Mouse (Mus musculus): ENCODE data around the gene Cdh23.

Gene Cdh23

DNA sequence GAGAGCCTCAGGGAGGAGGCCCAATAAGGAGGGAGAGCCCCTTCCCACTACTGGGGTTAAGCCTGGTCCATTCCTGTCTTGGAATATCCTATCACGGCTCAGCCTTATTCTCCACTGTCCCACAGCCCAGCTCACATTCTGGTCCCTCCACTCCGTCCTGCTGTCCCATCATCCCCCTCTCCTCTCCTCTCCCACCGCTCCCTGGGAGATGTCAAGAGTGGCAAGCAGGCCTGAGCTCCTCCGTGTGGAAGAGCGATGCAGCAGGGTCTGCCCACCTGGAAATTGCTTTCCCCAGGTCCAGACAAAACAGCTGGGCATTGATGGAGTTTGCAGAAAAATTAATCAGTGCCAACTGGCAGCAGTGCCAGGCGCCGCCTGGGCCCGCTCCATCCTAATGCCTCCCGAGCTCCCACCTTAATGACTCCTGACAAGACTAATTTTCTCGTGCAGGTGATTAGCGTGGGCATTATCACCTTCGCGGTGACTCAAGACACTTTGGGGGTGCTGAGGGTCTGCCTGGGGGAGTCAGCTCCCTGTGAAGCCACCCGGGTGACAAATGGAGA is 52.1 kb downstream of the Cdh23 start:
- no peak for DNase-seq (ENCODE audit: extremely low read depth, insufficient read length, low spot score)

DNA sequence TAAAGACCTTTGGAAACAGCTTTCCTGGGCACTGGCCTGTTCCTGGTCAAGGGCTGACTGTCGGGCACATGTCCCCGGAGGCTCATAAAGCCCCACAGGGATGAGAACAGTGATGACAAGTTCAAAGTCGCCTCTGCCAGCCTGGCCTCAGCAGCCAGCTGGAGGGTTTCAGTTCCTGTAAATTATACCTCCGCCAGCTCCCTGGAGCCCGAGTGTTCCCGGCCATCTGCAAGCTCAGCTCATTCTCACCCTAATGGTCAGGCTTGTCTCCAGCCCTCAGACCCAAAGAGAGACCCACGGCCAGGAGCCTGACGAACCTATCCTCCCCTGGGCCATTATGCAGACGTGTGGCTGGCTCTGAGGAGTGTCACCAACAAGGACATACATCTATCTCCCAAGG is 57.0 kb downstream of the Cdh23 start:
- no peak for DNase-seq (ENCODE audit: extremely low read depth, insufficient read length, low spot score)

DNA sequence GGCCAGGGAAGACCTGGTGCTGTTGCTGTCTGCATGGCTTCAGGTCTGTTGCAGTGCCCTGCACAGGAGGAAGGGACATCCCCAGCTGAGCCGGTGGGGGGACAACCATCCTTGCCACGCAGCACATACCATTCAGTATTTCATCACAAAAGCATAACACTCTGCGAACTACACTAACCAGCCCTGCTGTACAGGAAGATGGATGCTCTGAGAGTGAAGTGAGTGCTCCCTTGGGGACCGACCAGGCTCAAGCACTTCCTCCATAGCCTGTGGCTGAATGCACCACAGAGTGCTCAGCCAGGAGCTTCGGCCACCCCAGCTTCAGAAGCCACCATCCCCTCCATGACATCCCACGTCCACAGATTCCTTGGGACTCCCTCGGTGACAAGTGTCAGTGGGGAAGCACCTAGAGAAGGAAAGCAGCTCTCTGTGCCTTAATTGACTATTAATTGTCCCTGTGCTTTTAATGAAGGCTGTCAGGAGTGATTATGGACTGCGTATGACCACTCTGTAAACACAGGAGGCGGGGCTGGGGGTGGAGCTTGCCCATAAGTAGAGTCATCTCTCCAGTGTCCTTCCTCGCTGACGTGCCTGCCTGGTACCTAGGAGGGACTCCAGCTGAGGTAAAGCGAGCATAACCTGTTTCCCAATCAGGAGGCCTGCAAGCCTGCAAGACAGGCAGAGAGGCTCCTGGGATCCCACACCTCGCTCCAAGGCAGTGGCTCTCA is 60.6 kb downstream of the Cdh23 start:
- no peak for DNase-seq (ENCODE audit: extremely low read depth, insufficient read length, low spot score)

DNA sequence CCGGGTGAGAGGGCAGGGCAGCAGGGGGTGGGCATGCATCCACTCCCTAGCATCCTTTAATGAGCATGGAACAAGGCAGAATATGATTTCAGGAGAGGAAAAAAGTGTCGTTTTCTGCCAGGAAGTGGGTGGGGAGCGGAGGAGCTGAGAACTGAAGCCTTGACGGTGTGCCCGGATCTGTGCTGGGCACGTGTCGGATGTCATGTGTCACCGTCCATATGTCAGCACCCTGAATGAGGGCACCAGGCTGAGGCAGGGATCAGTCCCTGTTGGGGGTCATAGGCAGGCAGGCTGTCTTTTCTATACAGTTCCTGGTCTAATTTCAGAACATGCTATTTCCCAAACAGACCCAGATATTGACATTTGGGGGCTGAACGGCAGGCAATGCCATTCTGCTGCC is 61.9 kb downstream of the Cdh23 start:
- DNase-seq (ENCODE audit: extremely low read depth, insufficient read length, low spot score), result no peak

DNA sequence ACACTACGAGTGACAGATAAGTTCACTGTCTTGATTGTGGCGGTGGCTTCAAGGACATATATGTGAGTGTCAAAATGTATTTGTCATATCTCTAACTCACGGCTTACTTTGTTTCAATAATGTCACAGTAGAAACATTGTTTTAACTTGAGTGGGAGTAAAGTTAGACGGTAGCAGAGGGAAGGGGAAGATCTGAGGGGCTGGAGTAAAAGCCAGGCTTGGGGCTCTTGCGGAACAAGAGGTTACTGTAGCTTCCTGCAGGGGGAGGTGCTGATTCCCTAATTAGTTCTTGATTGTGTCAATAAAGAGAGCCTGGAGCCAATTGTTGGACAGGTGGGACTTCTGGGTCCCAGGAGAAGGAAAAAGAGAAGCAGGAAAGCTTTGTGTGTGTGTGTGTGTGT is 70.2 kb downstream of the Cdh23 start:
- DNase-seq (ENCODE audit: extremely low read depth, insufficient read length, low spot score), result no peak

DNA sequence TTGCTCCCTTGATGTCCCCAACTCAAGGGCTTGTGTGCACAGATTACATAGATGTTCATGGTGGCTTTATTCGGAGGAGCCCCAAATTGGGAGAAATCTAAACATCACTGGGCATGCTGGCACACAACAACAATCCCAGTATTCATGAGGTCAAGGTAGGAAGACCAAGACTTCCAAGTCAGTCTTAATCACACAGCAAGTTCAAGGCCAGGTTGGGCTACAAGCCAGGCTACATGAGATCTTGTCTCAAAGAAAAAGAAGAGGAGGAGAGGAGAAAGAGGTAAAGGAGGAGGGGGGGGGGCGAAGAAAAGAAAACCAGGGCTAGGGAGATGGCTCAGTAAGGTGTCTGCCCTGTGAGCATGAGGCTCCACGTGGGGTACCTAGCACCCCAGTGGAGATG is 70.8 kb downstream of the Cdh23 start:
- no peak for DNase-seq (ENCODE audit: extremely low read depth, insufficient read length, low spot score)

DNA sequence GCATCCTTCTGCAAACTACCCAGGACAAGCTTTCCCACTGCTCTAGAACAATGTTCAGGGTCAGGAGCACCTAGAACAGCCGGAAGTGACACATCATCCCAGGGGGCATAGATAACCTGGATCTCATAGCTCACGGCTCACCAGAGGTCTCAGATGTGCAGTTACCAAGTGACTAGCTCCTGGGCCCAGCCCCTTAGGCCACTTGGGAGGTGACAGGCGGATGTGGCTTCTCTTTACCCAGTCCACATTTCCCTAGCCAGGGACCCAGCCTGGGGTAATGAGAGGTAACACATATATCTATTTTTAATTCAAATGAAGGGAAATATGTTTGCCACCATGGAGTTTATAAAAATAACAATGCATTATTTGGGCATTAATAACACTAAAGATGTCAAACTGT is 71.3 kb downstream of the Cdh23 start:
- DNase-seq (ENCODE audit: extremely low read depth, insufficient read length, low spot score), result no peak

DNA sequence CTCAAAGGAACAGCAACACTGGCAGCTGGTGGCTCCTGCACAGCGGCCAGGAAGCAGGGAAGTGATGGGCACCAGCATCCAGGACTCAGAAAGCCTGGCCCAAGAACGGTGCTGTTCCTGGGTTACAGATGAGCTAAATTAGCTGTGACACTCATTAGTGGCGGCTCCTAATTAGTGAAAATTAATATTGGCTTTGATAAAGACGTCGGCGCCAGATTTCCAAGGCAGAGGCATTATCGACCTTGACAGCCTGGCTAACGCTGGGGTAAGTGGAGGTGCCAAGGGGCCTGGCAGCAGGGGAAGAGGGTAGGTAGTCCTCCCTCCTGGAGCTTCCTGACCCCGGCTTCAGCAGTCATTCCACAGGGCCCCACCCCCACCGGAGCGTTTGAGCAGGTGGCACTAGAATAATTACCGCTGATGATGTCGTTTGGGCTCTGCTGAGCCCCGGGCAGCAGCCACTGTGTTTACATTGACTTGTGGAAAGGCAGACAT is 72.0 kb downstream of the Cdh23 start:
- DNase-seq (ENCODE audit: extremely low read depth, insufficient read length, low spot score), result no peak

DNA sequence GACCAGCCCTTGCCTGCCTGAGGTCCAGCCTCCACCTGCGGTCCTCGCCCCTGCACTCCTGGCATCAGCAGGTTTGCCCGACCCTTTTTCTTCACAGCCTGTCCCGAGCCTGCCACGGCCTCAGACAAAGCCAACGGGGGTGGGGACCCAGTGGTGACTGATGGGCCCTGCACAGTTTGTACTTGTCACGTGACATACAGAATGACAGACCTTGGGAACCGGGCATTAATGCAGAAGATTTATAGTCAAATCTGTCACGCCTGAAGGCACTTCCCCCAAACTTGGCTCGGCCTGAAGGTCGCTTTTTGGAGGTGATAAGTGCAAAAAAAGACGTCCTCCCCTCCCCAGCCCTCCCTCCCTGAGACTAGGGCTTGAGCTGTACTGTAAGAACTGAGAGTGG is 73.5 kb downstream of the Cdh23 start:
- no peak for DNase-seq (ENCODE audit: extremely low read depth, insufficient read length, low spot score)

DNA sequence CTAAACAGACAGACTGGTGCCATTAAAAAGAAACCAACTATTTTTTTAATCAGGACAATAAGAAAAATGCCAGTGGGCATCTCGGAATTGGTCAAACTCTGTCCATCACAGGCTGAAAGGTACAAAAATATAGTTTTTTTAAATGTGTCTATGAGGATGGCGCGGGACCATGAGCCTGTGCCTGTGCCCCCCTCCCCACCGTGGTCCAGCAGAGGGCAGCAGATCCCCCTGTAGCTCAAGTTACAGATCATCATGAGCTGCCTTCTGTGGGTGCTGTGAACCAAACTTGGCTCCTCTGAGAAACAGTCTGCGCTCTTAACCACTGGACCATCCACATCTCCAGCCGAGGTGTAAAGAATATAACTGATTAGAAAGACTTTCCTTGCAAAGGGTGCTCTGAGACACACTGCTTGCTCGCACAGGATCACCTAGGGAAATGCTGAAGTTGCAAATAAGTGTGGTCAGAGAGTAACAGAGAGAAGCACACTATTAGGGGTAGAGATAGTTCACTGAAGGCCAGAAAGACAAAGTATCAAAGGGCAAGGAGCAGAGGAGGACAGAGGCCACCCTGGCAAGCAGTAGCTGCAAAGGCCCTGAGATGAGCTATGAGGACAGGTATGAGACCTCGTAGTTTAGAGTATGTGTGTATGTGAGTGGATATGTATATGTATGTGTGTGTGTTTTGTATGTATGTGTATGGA is 74.7 kb downstream of the Cdh23 start:
- DNase-seq (ENCODE audit: extremely low read depth, insufficient read length, low spot score), result no peak

DNA sequence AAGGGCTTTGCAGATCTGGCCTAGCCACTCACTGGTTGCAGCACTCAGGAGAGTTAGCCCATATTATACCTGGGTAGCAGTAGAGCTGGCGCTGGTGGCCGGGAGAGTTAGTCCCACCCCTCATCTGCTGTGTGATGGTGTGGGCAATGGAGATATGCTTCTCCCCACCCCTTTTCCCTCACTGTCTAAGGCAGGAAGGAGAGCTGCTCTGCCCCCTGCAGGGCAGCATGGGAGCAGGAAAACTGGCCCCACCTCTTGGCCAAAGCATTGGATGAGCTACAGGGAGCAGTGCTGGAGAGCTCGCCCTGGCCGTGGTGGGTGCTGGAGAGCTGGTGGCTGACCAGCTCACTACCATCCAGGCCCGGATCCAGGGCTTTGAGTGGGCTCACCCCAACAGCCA is 80.4 kb downstream of the Cdh23 start:
- DNase-seq (ENCODE audit: extremely low read depth, insufficient read length, low spot score), result no peak

DNA sequence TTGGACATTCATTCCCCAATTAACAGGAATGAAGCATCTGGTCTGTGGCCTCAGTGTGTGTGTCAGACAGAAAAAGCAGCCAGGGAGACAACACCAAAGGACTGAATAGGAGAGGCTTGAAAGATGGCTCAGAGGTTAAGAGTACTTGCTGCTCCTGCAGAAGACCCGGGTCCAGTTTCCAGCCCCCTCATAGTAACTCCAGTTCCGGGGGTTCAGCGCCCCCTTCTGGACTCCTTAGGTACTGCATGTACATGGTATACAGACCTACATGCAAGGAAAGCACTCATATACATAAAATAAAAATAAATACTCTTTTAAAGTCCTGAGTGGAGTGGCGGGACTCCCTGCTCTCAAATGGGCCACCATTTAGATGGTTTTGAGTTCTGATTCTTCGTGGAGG is 83.4 kb downstream of the Cdh23 start:
- DNase-seq (ENCODE audit: extremely low read depth, insufficient read length, low spot score), result no peak

DNA sequence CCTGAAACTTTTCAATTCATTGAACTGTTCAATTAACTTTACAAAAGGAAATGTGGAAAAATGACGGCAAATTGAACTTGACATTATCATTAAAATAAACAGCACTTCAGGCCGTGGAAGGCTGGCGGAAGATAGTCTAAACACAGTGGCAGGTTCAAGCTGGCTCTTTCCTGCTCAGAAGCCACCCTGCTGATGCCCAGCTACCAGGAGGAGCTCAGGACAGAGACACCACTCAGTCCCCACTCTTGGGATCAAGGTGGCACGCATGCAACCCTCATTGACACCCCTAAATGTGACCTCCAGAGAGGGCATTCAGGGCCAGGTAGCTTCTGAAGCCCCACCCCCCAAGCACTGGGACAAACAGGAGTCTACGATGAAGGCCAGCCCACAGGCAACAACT is 89.1 kb downstream of the Cdh23 start:
- DNase-seq (ENCODE audit: extremely low read depth, insufficient read length, low spot score), result no peak

DNA sequence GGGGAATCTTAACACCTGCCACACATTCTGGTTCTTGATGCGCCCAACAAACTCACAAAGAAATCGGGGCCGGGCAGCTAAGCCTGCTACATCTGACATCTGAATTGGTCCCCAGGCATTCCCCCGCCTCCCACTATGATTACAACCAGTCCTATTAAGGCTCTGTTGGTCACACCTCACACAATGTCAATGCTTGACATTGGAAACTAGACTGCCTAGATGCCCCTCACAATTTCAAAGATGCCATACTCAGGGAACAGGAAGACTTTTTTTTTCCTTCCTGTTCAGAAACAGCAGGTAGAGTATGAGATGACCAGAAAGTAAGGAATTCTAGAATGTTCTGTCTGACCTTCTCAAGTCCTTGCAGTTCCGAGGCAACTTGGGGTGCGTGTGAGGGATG is 89.6 kb downstream of the Cdh23 start:
- DNase-seq (ENCODE audit: extremely low read depth, insufficient read length, low spot score), result no peak

DNA sequence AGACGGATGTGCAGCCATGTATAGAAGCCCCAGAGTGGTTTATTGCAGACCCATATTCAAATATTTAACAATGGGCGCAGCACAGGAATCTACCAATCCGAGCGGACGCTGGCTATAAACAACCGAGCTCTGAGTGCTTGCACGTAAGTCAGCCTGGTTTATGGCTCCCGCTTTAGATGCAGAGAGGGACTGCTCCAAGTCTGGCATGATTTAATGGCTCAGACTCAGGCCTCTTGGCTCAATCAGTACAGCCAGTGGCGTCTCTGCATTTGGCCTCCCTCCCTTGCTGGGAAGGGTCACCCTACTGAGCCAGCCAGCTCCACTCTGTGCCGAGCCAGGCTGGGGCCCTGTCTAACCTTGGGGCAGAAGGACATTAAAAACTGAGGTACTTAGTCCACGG is 94.1 kb downstream of the Cdh23 start:
- no peak for DNase-seq (ENCODE audit: extremely low read depth, insufficient read length, low spot score)

DNA sequence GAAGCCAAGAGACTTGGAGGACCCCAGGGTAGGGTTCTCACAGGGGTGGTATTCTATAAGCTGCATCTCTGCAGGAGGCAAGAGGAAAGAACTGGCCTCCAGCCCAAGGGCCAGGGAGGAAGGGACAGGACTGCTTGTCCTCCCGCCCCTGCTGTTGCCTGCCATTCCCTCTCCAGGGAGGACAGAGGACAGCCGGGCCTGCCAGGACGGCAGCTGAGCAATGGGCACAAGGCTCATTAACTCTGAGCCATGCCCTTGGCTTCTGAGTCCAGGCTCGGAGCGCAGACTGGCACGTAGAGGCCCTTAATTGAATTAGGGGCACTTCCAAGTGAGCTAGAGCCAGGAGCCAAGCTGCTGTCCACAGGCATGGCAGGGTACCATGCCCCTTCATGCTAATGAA is 101.1 kb downstream of the Cdh23 start:
- DNase-seq (ENCODE audit: extremely low read depth, insufficient read length, low spot score), result no peak

DNA sequence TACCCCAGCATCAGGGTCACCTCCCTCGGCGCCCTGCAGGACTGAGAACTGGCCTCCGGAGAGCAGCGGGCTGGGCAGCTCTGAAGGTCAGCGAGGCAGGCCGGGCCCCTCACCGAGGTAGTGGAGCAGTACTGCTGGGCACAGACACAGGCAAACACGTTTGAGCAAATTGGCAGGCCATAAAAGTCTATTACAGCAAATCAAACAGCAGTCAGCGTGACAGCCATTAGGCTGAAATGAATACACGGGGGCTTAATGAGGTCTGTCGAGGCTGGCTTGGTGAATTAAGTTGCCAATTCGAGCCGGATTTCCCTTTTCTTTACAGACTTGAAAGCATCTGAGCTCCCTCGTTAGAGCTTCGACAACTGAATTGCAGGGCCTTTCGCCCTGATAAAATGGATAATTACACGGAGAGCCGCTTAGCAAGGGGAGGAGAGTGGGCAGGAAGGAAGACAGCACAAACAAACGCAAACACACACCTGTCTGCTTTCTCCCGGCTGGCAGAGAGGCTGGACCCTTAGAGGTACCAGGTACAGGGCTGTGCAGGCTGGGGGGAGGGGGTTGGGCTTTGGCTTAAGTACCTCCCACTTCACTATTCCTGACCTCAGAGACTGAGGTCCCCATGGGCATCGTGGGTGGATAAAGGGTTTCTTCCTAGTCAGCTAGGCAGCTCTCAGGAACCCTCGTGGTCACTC is 103.3 kb downstream of the Cdh23 start:
- DNase-seq (ENCODE audit: extremely low read depth, insufficient read length, low spot score), result no peak

DNA sequence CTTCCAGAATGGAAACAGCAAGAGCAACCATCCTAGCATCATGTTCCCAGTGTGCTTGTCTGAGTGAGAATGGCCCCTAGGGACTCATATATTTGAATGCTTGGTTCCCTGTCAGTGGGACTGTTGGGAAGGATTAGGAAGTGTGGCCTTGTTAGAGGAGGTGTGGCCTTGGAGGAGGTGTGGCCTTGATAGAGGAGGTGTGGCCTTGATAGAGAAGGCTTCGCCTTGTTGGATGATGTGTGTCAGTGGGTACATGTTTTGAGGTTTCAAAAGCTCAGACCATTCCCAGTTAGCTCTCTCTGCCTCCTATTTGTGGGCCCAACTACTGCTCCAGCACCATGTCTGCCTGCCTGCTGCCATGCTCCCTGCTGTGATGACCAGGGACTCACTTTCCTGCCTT is 105.0 kb downstream of the Cdh23 start:
- no peak for DNase-seq (ENCODE audit: extremely low read depth, insufficient read length, low spot score)

DNA sequence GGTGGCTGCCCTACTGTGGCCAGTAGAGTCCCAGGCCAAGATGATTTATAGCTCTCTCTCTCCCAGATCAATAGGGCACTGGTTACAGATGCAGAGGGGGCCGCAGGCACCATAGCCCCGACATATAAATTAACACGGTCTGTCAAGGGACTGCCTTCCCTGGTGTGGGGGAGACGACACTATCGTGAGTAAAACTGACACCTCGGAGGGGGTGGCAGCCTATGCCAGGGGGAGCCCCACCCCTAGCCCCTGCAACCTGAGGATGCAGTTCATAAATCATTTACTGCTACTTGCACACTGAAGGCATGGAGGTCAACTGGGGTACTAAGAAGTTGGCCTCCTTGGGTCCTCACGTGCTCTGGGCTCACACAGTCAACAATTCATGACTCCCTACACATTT is 106.0 kb downstream of the Cdh23 start:
- DNase-seq (ENCODE audit: extremely low read depth, insufficient read length, low spot score), result no peak

DNA sequence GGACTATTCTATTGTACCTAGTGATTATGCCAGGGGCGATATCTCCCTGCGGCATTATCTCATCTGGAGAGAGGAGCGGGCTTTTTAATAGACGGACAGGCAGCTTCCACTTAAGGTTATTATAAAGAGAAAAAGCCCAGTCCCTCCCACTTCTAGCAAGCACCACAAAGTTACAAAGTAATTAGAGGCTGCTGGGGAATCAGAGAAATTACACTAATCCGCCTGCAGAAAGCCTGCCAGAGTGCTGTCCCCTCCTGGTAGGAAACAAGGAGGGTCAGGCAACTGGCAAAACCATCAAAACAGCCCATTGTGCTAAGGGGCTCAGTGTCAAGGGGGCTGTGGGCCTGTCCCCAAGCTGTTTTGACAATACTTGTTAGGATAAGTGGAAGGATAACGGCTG is 110.6 kb downstream of the Cdh23 start:
- no peak for DNase-seq (ENCODE audit: extremely low read depth, insufficient read length, low spot score)

DNA sequence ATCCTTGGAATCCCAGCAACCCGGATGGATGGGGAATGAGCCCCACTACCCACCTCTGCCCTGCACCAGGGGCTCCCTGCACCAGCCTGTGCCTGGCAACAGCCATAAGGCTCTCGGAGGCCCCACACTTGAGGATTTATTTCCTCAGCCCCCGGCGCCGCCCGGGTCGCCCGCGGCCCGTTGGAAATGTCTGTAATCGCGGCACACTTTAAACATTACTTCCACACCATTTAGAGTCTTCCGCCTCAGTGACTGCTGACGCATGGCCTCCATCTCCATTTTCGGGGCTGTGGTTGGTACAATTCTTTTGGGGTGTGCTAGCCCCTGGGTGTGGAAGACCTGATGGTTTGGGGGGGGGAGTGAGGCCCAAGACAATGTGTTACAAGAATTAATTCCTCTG is 113.3 kb downstream of the Cdh23 start:
- no peak for DNase-seq (ENCODE audit: extremely low read depth, insufficient read length, low spot score)

DNA sequence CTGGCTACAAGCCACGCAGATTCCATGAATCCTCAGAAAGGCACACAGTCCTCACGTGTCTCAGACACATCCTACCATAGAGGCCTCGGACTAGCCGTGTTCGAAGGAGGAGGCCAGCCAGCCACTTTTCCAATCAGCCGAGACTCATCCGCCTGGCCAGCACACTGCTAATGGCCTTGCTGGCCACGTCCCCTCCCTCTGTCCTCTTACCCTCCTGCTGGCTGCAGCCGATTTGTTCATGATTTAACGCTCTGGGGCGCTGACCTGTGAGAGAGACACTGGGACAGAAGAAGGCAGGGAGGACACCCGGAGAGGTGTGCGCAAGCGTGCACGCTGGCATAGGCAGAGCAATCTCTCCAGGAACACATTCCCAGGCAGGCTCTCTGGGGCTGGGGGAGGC is 115.6 kb downstream of the Cdh23 start:
- DNase-seq (ENCODE audit: extremely low read depth, insufficient read length, low spot score), result no peak
